Mouse (Mus musculus): ENCODE data around the gene Fsip1. TPM values are rescaled to one million over a fixed set of nuclear protein-coding genes. Genes with fewer than 3 reads are reported as not detected.
"Not testable (repeated sequence)": the region's sequence is repeated elsewhere in the genome, so short reads cannot be mapped to it uniquely, and the experiment has no call there.

Fsip1 gene
- polyA plus RNA-seq, 1 experiment = 0.14 TPM

DNA sequence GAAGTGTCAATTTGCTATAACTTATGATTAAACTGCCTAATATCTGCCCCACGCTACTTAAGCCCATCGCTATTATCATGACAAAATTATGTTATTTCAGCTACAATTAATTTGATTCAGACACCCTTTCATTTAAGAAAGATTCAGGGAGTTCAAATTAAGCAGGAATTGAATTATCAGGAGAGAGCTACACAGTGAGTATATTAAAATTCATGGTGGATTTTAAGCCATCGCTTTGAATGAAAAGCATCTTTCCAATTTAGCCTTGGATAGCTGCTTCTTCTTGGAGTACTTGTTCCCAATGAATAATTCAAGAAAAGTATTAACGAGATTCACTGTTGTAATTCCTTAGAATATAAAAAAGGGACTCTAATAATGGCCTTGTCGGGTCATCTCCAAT is 36.8 kb upstream of the Fsip1 start:
- TF ChIP-seq POLR2A (IDR thresholded peaks at IDR 0.05; ENCODE audit: insufficient read length, low read depth) (no peak), SRF (IDR thresholded peaks at IDR 0.05; ENCODE audit: control insufficient read depth, insufficient read length, low read depth) (no peak), MAX (IDR thresholded peaks at IDR 0.05; ENCODE audit: low read depth) (no peak), REST (IDR thresholded peaks at IDR 0.05; ENCODE audit: insufficient read depth, insufficient read length) (no peak), USF1 (IDR thresholded peaks at IDR 0.05; ENCODE audit: low read depth) (no peak), POLR2AphosphoS2 (IDR thresholded peaks at IDR 0.05; ENCODE audit: insufficient read length, low read depth) (no peak)
- no peak overlapping the region for H3K4me3 ChIP-seq

GRCm38 (mm10) chr2:118289066-118289460 is 32.3 kb upstream of the Fsip1 start:
- H3K79me2 ChIP-seq (ENCODE audit: control insufficient read depth, insufficient read depth); H3ac ChIP-seq (ENCODE audit: control insufficient read depth, insufficient read length); H3K4me2 ChIP-seq (ENCODE audit: low read depth); H3K4me3 ChIP-seq; H3K27me3 ChIP-seq (ENCODE audit: control insufficient read depth, insufficient read depth, insufficient read length); H3K36me3 ChIP-seq (ENCODE audit: control insufficient read depth, insufficient read depth): not testable (repeated sequence)

More for the DNA sequence above, 36.8 kb upstream of the Fsip1 start:
- no peak overlapping the region for H3ac ChIP-seq (ENCODE audit: control insufficient read depth, insufficient read length)
- H3K27me3 ChIP-seq (ENCODE audit: control insufficient read depth, insufficient read depth, insufficient read length) = no peaks in the 10 kb centered on the region
- no peak overlapping the region for H3K4me2 ChIP-seq (ENCODE audit: low read depth)
- no peaks in the 10 kb centered on the region for H3K36me3 ChIP-seq (ENCODE audit: control insufficient read depth, insufficient read depth)
- no peaks in the 10 kb centered on the region for H3K79me2 ChIP-seq (ENCODE audit: control insufficient read depth, insufficient read depth)

DNA sequence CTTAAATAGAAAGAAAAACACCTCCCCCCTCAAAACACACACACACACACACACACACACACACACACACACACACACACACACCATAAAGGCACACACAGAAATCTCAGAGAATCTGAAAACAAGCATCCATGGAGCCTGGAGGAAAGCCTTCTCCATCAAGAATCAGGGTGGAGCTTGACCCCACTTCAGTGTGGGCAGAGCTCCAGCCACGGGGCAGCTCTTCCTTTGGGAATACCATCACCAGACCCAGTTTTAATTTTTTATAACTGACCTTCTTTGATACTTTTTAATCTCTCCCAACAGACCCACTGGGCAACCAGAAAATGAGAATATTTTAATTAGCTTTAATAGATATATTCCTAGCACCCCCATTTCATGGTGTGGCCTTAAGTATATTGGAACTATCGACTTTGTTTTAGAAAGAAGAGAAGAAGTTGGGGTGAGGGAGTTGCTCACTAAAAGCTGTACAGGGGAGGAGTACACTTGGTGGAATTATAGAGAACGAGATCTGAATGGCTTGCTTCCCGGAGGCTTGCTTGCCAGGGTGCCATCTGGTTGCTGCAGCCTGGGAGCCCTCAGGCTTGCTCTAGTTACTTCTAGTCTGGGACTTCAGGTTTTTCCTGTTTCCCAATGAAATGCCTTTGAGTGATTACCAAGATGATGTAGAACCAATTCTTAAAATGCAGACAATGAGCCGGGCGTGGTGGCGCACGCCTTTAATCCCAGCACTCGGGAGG is 31.7 kb upstream of the Fsip1 start:
- Histone ChIP-seq H3K4me2 (ENCODE audit: low read depth) (no peak overlapping the region), H3K27me3 (ENCODE audit: control insufficient read depth, insufficient read depth, insufficient read length) (no peaks in the 10 kb centered on the region), H3K4me3 (no peak overlapping the region), H3K79me2 (ENCODE audit: control insufficient read depth, insufficient read depth) (no peaks in the 10 kb centered on the region), H3K36me3 (ENCODE audit: control insufficient read depth, insufficient read depth) (no peaks in the 10 kb centered on the region), H3ac (ENCODE audit: control insufficient read depth, insufficient read length) (no peak overlapping the region)
- no peak for TF ChIP-seq POLR2AphosphoS2 (IDR thresholded peaks at IDR 0.05; ENCODE audit: insufficient read length, low read depth)
- no peak for TF ChIP-seq TCF3 (IDR thresholded peaks at IDR 0.05; ENCODE audit: insufficient read length, low read depth)
- no peak for TF ChIP-seq MYOD1 (IDR thresholded peaks at IDR 0.05; ENCODE audit: control insufficient read depth in 1 of 3, insufficient read length in 2 of 3, low read depth in 2 of 3)
- TF ChIP-seq TCF12 (IDR thresholded peaks at IDR 0.05; ENCODE audit: insufficient read depth, poor library complexity, severe bottlenecking) = no peak
- TF ChIP-seq SRF (IDR thresholded peaks at IDR 0.05; ENCODE audit: control insufficient read depth, insufficient read length, low read depth) = no peak
- no peak for TF ChIP-seq USF1 (IDR thresholded peaks at IDR 0.05; ENCODE audit: low read depth)
- no peak for TF ChIP-seq MAX (IDR thresholded peaks at IDR 0.05; ENCODE audit: low read depth)
- TF ChIP-seq E2F4 (IDR thresholded peaks at IDR 0.05; ENCODE audit: insufficient read depth) = no peak
- TF ChIP-seq MYOG (IDR thresholded peaks at IDR 0.05; ENCODE audit: control insufficient read depth in 1 of 3, insufficient read depth in 1 of 3, insufficient read length in 2 of 3, low read depth in 2 of 3) = no peak
- TF ChIP-seq REST (IDR thresholded peaks at IDR 0.05; ENCODE audit: insufficient read depth, insufficient read length) = no peak
- no peak for TF ChIP-seq CEBPB (IDR thresholded peaks at IDR 0.05; ENCODE audit: insufficient read depth, poor library complexity, severe bottlenecking)
- no peak for TF ChIP-seq POLR2A (IDR thresholded peaks at IDR 0.05; ENCODE audit: insufficient read length, low read depth)

DNA sequence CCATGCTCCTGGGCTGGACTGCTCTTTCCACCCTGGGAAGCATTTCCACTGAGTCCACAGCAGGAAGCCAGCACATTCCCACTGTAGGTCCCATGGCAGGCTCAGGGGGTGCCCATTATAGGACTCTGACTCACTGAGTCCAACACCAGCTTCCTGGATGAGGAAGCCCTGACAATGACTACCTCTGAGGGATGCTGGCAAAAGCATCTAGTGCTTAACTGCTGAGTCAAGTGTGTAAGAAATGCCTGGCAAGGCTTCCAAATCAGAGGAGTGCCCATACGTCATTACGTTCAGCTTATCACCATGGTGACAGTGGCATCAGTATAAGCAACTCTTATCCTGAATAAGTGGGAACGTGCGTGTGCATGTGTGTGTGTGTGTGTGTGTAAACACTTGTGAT is 30.9 kb upstream of the Fsip1 start:
- H3K27me3 ChIP-seq (ENCODE audit: control insufficient read depth, insufficient read depth, insufficient read length) = no peaks in the 10 kb centered on the region
- no peaks in the 10 kb centered on the region for H3K79me2 ChIP-seq (ENCODE audit: control insufficient read depth, insufficient read depth)
- H3K36me3 ChIP-seq (ENCODE audit: control insufficient read depth, insufficient read depth) = no peaks in the 10 kb centered on the region
- H3K4me3 ChIP-seq = no peak overlapping the region
- no peak overlapping the region for H3ac ChIP-seq (ENCODE audit: control insufficient read depth, insufficient read length)
- TF ChIP-seq TCF3 (IDR thresholded peaks at IDR 0.05; ENCODE audit: insufficient read length, low read depth) (no peak), MYOD1 (IDR thresholded peaks at IDR 0.05; ENCODE audit: control insufficient read depth in 1 of 3, insufficient read length in 2 of 3, low read depth in 2 of 3) (no peak), E2F4 (IDR thresholded peaks at IDR 0.05; ENCODE audit: insufficient read depth) (no peak), CEBPB (IDR thresholded peaks at IDR 0.05; ENCODE audit: insufficient read depth, poor library complexity, severe bottlenecking) (no peak), MYOG (IDR thresholded peaks at IDR 0.05; ENCODE audit: control insufficient read depth in 1 of 3, insufficient read depth in 1 of 3, insufficient read length in 2 of 3, low read depth in 2 of 3) (no peak), MAX (IDR thresholded peaks at IDR 0.05; ENCODE audit: low read depth) (no peak), SRF (IDR thresholded peaks at IDR 0.05; ENCODE audit: control insufficient read depth, insufficient read length, low read depth) (no peak), REST (IDR thresholded peaks at IDR 0.05; ENCODE audit: insufficient read depth, insufficient read length) (no peak), TCF12 (IDR thresholded peaks at IDR 0.05; ENCODE audit: insufficient read depth, poor library complexity, severe bottlenecking) (no peak), POLR2AphosphoS2 (IDR thresholded peaks at IDR 0.05; ENCODE audit: insufficient read length, low read depth) (no peak), POLR2A (IDR thresholded peaks at IDR 0.05; ENCODE audit: insufficient read length, low read depth) (no peak), USF1 (IDR thresholded peaks at IDR 0.05; ENCODE audit: low read depth) (no peak)
- no peak overlapping the region for H3K4me2 ChIP-seq (ENCODE audit: low read depth)

- Histone ChIP-seq H3K36me3 (ENCODE audit: control insufficient read depth, insufficient read depth) (no peaks in the 10 kb centered on the region), H3K4me2 (ENCODE audit: low read depth) (no peak overlapping the region), H3K79me2 (ENCODE audit: control insufficient read depth, insufficient read depth) (no peaks in the 10 kb centered on the region), H3K27me3 (ENCODE audit: control insufficient read depth, insufficient read depth, insufficient read length) (no peaks in the 10 kb centered on the region), H3ac (ENCODE audit: control insufficient read depth, insufficient read length) (no peak overlapping the region), H3K4me3 (no peak overlapping the region)
- TF ChIP-seq POLR2AphosphoS2 (IDR thresholded peaks at IDR 0.05; ENCODE audit: insufficient read length, low read depth) = no peak
- TF ChIP-seq TCF12 (IDR thresholded peaks at IDR 0.05; ENCODE audit: insufficient read depth, poor library complexity, severe bottlenecking) = no peak
- no peak for TF ChIP-seq MYOD1 (IDR thresholded peaks at IDR 0.05; ENCODE audit: control insufficient read depth in 1 of 3, insufficient read length in 2 of 3, low read depth in 2 of 3)
- no peak for TF ChIP-seq REST (IDR thresholded peaks at IDR 0.05; ENCODE audit: insufficient read depth, insufficient read length)
- TF ChIP-seq CEBPB (IDR thresholded peaks at IDR 0.05; ENCODE audit: insufficient read depth, poor library complexity, severe bottlenecking) = no peak
- TF ChIP-seq TCF3 (IDR thresholded peaks at IDR 0.05; ENCODE audit: insufficient read length, low read depth) = no peak
- TF ChIP-seq SRF (IDR thresholded peaks at IDR 0.05; ENCODE audit: control insufficient read depth, insufficient read length, low read depth) = no peak
- no peak for TF ChIP-seq E2F4 (IDR thresholded peaks at IDR 0.05; ENCODE audit: insufficient read depth)
These were observed 25.7 kb upstream of the Fsip1 start for GRCm38 (mm10) chr2:118282467-118282866.
